Mouse (Mus musculus): ENCODE results near the gene Bmp4.

DNA sequence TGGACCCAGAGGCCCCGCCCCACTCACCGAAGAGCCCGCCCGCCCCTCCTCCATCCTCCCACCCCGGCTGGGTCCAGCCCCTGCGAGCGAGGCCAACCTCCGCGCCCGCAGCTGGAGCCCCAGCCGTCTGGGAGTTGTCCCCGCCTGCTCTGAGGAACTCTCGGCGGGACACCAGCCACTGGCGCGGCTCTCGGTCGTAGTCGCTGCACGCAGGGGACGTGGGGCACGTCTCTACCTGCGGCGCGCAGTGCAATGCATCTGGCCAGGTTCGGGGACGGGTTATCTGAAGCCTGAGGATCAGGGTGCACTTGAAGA, 3.2 kb downstream of the Bmp4 start:
- TF ChIP-seq CTCF (conservative IDR thresholded peaks at IDR 0.05; ENCODE audit: low read length) (no peak), POU5F1 (IDR thresholded peaks at IDR 0.05; ENCODE audit: borderline replicate concordance, low read length) (no peak)

Measured in E14TG2a.4 (cell line).